Mouse (Mus musculus) layer of hippocampus, adult 8-10 months (tissue): Measurements from ENCODE around the gene Mtr. TPM values are rescaled to one million over a fixed set of nuclear protein-coding genes. Genes with fewer than 3 reads are reported as not detected.

ENCODE experiments used
- DNase-seq, 2 experiments: peaks; one replicate each; pipeline ENCODE4 v3.0.0; 2022; ENCODE audit warnings: low spot score in 2 of 2
- total RNA-seq, 4 experiments: library from RNA; stranded (reverse); gene quantifications; 2 replicates each; pipeline ENCODE4 v1.2.4; 2022

The Mtr gene
- total RNA-seq, 4 experiments from 2014 or later, result 16.8 to 20.3 (median 20.0) TPM

GRCm38 (mm10) chr13:12245938-12246337 is 12.0 kb downstream of the Mtr start:
- no peak for DNase-seq

- DNase-seq, result no peak
These were observed 13.9 kb downstream of the Mtr start for GRCm38 (mm10) chr13:12243991-12244390.

GRCm38 (mm10) chr13:12232141-12232540 is 25.8 kb downstream of the Mtr start:
- no peak for DNase-seq

GRCm38 (mm10) chr13:12228248-12228647 is 29.7 kb downstream of the Mtr start:
- no peak for DNase-seq

- DNase-seq, result no peak
These were observed 30.3 kb downstream of the Mtr start for GRCm38 (mm10) chr13:12227606-12228005.

- no peak for DNase-seq
These were observed 39.3 kb downstream of the Mtr start for GRCm38 (mm10) chr13:12218603-12219002.

- no peak for DNase-seq
These were observed 43.0 kb downstream of the Mtr start for GRCm38 (mm10) chr13:12214922-12215321.

- no peak for DNase-seq
These were observed 46.9 kb downstream of the Mtr start for GRCm38 (mm10) chr13:12211058-12211457.

GRCm38 (mm10) chr13:12210023-12210762 is 47.7 kb downstream of the Mtr start:
- peak in 1 of 2 experiments; percentile 44 for DNase-seq

GRCm38 (mm10) chr13:12200372-12200771 is 57.5 kb downstream of the Mtr start:
- DNase-seq, result no peak

- DNase-seq, result no peak
These were observed 59.4 kb downstream of the Mtr start for GRCm38 (mm10) chr13:12198486-12198885.

- DNase-seq, result no peak
These were observed 61.1 kb downstream of the Mtr start for GRCm38 (mm10) chr13:12196861-12197260.

GRCm38 (mm10) chr13:12196012-12196411 is 61.9 kb downstream of the Mtr start:
- no peak for DNase-seq

- no peak for DNase-seq
These were observed 62.8 kb downstream of the Mtr start for GRCm38 (mm10) chr13:12194942-12195662.

GRCm38 (mm10) chr13:12189219-12189618 is 68.7 kb downstream of the Mtr start:
- no peak for DNase-seq

- DNase-seq, result no peak
These were observed 69.1 kb downstream of the Mtr start for GRCm38 (mm10) chr13:12188804-12189203.

- no peak for DNase-seq
These were observed 78.4 kb downstream of the Mtr start for GRCm38 (mm10) chr13:12179481-12179880.

- DNase-seq, result no peak
These were observed 81.2 kb downstream of the Mtr start for GRCm38 (mm10) chr13:12176761-12177160.

GRCm38 (mm10) chr13:12175988-12176736 is 81.8 kb downstream of the Mtr start:
- DNase-seq, result no peak

GRCm38 (mm10) chr13:12167276-12167675 is 90.6 kb downstream of the Mtr start:
- no peak for DNase-seq

- DNase-seq, result peak; percentile 22 to 34
These were observed 91.5 kb downstream of the Mtr start for GRCm38 (mm10) chr13:12166386-12166785.

- no peak for DNase-seq
These were observed 92.4 kb downstream of the Mtr start for GRCm38 (mm10) chr13:12165461-12166058.
